Mouse (Mus musculus): Measurements from ENCODE around the gene Mrps15. TPM values are rescaled to one million over a fixed set of nuclear protein-coding genes. Genes with fewer than 3 reads are reported as not detected.

Gene Mrps15
- 10 to 100 TPM; 65.8 to 68.8 TPM for total RNA-seq (2021)
- long read RNA-seq, experiment 1, transcript Mrps15-201 (8 exons, 937 nt): major isoform, 161 of 169 reads
- long read RNA-seq, experiment 1, partial matches to known transcripts: 4 of 169 reads
- long read RNA-seq, experiment 1, other reads (novel, unspliced or antisense): 4 of 169 reads
- long read RNA-seq, experiment 2, transcript Mrps15-201 (8 exons, 937 nt): major isoform, 147 of 152 reads
- long read RNA-seq, experiment 2, partial matches to known transcripts: 2 of 152 reads
- long read RNA-seq, experiment 2, other reads (novel, unspliced or antisense): 3 of 152 reads

DNA sequence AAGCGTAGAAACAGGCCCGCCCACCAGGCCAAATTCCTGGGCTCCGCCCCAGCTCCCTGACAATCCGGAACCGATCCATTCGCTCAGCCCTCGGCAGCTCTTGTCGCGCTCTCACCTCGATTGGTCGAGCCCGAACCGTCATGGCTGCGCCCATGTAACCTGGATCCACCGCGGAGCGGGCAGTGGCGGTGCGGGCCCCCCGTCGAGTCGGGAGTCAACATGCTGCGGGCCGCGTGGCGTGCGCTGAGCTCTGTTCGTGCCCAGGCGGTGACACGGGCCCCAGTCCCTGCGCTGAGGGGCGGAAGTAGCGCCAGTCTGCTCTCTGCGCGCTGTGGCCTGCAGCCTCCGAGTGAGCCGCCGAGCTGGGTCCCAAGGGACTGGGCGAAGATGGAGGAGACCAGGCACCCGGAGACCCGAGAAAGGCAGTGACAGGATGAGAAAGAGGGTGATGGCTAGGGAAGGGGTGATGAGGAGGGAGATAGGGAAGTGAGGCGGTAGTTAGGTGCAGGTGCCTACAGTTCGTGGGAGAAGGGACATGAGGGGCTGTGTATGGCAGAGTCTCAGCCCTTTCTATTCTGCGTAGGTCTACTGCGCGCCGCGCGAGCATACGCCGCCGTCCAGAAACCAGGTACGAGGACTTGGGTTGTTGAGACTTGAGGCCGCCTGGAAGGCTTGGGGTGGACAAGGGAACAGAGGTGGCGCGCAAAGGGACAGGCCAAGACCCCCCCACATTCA, at the start of gene Mrps15:
TSS of gene Mrps15 (plus strand) at position 75 of the 735 bp plus-strand sequence.
- peak; percentile 82 for DNase-seq

DNA sequence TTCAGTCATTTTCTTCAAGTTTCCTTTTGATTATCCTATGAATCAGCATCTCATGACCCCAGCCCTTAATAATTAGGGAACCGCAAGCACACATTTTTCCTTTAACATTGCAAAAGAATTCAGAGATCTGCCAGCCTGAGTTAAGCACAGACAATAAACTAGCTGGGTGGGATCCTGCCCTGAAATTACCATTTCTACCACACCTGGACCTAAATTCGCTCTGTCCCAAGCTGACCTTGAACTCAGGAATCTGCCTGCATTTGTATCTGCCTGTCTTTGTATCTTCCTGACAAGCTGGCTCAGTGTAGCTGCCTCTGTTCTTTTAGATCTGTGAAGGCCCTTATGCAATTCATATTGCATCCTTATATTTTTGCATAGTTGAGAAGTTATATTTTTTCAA, 48.9 kb upstream of the Mrps15 start:
- DNase-seq: no peak

DNA sequence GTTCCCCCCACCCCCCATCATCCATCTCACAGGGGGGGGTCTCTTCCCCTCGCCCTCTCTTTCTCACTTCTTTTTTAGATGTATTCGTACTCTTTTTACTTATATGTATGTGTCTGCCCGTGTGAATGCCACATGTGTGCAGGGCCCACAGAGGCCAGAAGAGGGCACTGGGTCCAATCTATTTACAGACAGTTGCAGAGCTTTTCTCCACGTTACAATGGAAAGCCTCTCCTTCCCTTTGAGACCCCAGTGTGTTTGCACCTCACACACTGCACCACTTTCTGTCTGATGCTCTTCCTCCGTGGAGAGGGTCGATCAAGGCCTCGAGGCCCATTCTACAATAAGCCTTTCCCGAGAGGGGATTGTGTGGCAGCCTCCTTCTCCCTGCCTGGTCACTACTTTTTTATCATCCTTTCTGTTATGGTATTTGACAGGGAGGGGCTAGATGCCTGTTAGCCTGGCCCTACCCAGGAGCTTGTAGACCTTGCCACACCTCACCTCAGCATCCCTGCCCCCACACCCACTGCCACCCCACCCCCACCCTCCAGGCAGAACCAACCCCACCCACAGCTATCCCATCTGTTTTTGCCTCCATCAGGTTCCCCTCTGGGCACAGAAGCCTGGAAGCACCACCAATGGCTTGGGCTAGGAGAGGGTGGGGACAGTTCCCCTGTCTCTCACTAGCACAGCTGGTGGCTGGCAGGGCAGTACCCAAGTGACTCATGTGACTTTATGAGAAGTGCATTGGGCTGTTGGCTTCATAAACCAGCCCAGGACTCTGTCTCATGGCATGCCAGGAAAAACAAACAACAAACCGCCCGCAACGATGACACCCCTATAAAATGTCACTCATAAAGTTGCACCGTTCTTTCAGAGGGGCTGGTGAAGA, 45.2 kb upstream of the Mrps15 start:
- DNase-seq: no peak

DNA sequence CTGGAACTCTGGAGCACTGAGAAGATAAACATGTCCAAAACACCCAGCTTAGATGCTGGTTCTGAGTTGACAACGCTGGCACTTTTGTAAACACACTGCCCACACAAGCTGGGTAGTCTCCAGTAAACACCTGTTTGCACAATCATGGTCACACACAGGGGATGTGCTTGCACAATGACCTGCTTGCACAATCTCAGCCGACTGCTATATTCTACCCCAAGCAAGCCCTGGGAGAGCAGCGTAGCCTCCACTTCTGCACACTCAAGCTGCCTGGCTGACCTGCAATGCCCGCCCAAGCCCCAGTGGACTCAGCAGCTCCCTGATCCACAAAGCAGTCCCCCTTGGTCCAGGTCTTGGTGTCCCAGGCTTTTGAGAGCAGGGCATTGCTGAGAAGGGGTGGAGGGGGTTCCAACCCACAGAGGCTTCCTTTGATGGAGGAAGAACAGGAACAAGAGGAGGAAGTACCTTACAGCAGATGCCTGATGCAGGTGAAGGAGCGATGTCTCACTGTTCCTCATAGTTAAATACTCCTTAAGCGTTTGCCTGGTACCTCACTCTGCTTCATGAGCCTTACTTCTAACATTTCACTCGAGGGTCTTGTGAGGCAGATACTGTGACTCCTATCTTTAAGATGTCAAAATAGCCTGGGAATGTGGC, 28.9 kb upstream of the Mrps15 start:
- no peak for DNase-seq

DNA sequence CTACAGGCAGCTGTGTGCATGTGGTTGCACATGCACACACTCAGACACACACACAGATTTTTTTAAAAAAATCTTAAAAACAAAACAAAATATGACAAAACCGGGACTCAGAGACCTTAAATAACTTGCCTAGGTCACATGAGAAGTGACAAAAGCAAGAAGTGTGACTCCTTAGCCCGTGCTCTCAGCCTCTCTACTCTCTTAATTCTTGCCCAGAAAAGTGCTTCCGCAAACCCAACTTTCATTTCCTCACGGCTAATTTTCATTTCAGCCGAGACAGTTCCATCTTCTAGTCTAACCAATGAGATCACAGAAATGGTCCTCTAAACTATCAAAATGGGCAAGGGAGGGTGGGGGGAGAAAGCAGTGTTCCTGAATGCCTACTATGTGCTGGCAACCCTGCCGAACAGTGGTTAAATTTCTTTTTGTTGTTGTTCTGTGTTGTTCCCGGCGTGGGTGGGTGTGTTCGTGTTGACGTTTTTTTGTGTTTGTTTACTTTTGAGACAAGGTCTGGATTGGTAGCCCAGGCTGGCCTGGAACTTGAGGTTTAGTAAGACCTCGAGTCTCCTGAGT, 27.7 kb upstream of the Mrps15 start:
- no peak for DNase-seq

DNA sequence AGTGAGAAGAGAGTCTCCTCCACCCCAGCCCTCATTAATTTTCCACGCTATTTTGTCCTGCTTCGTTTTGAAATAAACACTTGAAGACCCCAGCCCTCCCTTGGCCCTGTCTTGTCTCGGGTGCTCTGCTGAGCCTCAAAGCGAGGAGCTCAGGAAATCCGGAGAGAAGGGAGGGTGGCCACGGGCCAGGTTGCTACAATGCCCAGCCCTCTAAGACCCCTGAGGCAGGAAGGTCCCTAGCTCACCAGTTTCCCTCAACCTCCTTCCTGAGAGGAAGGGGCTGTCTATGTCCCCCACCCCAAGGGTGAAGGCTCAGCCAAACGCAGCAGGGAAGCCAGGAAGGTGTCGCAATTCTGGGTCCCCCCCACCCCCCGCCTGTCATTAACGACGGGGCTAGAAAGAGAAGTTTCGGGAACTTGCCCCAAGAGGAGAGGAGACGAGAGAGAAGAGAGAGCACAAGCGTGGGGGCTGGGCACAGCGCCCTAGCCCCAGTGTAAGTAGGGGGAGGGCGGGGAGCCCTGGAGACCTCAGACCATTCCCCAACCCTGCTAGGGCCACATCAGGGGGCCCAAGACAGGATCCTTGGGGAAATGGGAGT, 22.3 kb upstream of the Mrps15 start, which contains the start of gene Csf3r:
TSS of gene Csf3r (plus strand) at position 248 of the 598 bp plus-strand sequence.
- DNase-seq: no peak

DNA sequence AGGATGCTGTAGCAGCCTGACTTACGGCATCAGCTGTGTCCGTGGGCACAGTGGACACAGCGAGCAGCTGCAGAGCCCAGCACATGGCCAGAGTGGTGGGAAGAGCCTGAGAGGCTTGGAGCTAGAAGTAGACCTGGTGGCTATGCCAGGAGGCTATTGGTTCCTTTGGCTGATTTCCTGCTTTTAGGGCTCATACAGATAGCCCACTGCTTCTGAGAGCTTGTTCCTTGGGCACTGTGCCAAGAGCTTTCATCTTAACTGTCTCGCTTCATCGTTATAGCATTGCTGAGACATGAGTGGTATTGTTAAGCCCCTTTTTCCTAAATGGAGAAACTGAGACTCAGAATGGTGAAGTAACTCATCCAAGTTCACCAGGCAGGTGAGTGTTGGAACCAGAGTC, 20.9 kb upstream of the Mrps15 start:
- DNase-seq: no peak

DNA sequence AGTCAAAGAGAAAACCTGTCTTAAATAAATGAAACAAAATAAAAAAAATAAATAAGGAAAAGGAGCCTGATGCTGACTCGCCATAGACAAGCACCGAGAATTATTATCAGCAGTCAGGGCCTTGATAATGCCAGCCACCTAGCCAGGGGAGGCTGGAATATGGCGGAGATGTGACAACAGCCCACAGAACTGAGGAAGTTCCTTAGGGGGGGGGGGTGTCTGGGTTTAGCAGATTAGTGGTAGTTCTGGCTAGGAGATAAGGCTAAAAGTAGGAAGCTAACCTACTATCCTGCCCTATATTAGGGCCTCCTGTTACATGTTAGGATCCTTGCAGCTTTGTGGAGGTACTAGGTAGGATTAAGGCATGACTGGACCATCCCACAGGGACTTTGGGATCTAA, 18.7 kb upstream of the Mrps15 start:
- no peak for DNase-seq

DNA sequence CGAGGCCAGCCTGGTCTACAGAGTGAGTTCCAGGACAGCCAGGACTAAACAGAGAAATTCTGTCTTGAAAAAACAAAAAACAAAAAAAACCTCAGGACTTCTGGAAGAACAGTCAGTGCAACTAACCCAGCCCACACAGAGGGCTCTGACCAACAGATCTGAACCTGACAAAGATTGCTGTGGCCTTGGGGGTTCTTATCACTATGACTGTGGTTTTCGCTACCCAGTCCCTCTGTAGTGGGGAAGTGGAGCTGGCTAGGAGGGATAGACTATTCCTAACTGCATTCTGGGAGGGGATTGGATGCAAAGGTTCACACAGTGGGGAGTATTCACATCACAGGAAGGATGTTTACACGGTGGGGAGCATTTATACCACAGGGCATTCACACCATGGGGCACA, 17.7 kb upstream of the Mrps15 start:
- no peak for DNase-seq

DNA sequence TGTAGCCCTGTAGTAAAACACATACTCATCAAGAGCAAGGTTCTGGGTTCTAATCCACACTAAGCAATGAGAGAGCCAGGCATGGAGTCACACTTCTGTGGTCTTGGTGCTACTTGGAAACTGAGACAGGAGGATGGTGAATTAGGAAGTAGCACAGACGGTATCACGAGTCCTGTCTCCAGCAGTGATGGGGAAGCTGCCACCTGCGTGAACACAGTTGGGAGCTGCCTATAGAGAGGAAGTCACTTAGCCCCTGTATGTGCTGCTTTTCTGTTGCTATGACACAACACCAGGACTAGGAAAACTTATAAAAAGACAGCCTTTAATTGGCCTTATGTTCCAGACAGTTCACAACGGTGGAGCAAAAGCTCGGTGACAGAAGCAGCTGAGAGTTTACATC, 16.0 kb upstream of the Mrps15 start:
- no peak for DNase-seq

DNA sequence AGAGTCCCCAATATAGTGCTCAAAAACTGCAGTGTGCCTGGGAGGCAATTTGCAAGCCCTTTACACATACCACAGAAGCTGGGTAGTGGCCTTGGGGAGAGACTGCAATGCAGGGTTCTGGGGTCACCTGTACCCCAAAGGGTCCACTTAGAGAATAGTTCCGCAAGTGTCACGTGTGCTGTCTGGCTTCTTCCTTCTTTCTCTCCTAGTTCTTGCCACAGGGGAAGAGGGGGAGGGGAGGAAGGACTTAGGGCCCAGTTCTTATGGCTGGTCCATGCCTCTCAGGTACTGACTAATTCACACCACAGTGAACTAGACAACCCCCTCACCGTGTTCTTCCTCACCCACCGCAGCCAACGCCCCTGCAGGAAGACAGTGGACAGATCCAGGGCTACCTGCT, 11.3 kb upstream of the Mrps15 start:
- no peak for DNase-seq

DNA sequence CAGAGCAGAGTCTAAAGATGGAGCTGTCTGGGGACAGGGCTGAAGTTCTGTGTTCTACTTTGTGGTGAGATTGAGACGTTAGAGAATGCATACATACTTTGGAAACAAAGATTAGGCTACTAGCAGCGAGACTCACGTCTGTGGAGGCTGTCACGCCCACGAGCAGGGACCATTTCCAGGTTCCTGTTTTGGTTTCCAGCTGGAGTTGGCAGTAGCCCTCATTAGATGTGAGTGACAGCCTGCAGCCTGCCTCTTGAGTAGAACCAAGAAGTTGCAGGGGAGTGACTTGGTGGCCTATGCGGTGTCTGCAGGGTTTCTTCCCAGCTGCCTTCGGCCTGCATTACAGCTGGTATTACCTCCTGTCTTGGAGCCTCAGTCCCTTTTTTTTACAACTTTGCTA, 4.9 kb downstream of the Mrps15 start:
- peak; percentile 17 for DNase-seq

DNA sequence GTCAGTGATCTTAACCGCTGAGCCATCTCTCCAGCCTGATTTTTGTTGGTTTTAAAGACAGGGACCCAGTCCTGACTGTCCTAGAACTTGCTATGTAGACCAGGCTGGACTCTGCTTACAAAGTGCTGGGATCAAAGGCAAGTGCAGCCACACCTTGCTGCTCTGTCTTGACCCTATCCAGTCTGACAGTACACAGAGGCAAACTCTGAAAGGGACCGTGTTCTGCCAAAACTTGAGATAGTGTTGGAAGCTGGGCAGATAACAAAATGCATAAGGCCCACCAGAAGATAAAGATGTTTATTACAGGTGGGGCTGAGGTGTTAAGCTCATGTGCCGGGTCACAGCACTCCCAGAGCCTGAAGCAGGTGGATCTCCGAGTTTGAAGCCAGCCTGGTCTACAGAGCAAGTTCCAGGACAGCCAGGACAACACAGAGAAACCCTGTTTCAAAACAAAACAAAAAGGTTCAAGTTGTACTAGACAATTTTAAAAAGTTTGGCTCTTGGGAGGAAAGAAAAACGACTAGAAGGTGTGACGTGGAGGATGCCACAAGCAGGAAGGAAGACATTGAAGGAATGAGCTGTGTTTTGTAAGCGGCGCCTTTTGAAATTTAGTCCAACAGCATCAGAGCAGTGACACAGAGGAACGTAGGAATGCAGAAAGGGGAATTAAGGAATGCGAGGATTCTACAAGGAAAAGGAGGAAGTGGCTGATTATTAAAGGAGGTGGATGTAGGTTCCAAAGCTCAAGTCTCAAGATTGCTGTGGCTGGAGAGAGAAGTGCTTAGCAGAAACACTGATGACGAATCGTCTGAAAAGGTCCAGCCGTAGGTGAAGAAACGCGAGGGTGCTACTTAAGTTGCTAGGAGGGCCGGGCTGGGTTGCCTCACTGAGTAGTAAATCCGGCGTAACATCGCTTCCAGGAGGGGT, 10.7 kb downstream of the Mrps15 start:
- DNase-seq: no peak

DNA sequence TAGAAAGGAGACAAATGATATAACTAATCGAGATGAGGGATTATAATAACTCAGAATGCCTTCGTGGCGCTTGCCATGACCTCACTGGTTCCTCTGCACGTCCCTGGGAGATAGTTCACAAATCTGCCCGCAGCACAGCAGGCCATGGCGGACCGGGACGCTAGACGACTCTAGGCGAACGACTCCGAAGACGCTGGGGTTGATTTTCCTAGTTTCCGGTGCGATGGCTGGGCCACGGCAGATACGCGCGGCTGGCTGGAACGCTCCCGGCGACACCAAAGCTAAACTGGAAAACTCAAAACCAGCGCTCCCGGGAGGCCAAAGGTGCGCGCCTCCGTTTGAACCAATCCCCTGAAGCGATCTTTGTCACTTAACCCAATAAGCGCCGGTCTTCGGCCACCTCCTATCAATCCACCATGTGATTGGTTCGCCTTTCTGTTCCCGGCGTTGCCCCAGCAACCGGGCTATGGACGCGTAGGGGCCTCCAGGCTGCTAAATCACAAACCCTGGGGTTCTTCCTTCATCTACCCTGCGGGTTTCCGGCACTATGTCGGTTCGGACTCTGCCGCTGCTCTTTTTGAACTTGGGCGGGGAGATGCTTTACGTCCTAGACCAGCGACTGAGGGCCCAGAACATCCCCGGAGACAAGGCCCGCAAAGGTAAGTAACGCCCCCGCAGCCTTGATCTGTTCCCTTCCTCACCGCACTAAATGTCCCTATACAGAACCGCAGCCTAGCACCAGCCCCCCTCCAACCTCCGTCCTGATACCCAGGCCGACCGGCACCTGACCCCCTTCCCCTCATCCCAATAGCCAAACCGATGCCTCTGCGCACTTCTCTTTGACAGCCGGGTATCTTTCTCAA, 11.6 kb downstream of the Mrps15 start, which contains the start of gene Oscp1:
TSS of gene Oscp1 (plus strand) at position 432 of the 863 bp plus-strand sequence.
- DNase-seq: peak; percentile 86

DNA sequence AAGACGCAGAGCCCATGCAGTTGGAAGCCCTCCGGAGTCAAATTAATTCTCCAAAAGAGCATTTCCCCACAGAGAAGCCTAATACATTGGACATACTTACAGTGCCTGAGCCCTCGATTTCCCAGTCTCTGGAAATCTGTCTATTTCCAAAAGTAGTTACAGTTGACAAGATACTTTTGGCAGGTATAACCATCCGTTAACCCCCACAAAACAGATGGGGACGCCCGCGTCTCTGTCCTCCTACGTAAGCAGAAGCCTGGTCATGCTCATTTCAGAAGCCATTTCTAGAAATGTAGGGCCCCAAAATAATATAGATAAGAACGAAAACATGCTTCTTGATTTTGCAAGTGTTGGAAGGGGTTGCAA, 12.3 kb downstream of the Mrps15 start:
- no peak for DNase-seq

DNA sequence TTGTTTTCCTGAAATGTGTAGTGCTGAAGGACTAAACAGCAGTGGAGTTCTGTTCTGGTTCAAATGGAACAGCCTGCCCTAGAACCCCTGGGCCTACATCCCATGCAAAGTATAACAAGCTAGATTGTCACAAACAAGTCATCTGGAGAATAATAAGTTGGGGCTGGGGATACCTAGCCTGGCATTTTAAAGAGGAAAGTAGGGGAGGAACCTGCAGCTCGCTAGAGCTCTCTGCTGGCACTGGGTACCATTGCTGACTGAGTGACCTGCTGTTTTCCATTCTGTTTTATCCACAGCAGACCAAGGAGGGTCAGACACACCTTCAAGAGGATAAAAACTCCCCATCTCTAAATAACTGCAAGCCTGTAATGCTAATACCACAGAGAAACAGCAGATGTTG, 16.1 kb downstream of the Mrps15 start:
- no peak for DNase-seq

DNA sequence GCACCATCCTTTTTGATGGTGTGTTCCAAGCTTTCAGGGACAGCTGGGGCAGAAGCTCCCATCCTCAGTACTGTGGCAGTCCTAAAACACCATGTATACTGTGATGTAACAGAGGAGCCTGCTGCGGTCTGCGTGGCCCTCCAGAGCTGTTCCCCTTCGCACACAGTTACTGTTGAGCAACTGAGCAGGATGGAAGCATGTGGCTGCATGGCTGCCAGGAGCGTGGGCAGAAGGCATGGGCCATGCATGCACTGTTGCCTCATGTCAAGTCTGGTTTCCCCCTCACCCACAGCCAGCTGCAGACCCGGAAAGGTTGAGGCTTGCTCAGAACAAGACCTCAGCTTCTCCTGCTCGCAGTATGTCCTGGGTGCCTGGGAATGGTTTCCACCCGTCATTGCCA, 18.5 kb downstream of the Mrps15 start:
- no peak for DNase-seq

DNA sequence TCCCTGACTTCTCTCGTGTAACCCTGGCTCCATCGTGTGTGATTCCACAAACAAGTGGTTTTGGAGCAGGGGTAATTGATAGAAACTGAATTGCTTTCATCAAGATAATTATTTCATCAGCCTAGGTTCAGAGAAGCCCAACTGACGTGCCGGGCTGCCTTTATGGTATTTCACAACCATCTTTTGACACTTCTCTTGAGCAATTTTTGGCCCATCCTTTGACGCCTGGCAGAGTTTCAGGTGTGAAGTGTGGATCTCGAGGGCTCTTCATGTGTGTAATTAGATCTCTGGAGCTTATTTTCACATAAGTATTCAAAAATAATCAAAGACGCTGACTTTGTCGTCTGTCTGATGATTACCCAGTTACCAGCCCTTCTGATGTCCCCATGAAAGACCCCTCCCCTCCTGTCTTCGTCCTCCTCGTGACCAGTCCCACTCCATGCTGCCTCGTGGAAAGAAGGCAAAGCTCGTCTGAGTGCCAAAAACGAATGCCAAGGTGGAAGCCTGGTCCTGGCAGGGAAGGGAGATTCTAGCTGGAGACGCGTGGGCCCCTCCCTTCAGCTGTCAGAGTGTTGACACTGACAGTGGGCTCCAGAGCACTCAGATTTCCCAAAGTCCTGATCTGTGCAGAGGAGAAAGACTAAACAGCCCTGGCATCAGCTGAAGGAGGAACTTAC, 20.8 kb downstream of the Mrps15 start:
- peak; percentile 45 for DNase-seq

DNA sequence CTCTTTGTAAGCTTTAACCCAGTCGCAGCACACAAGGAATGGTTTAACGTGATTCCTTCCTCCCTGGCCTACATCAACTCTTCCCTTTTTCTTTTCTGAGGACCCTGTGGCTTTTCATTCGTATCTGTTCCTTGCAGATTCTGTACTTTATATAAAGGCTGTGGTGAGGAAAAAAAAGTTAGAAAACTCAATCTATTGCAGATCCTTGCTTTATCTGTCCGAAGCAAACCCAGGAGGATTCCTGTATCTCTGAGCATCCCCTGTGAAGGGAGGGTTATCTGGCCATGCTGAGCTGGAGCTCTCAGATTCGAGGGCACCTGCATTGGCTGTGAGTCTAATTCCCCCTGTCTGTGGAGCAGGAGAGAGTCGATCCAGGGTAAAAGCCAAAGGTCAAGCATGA, 22.1 kb downstream of the Mrps15 start:
- no peak for DNase-seq

All from gastrocnemius, postnatal 25 days (tissue).